Mouse (Mus musculus): ENCODE results near the gene Ccser1.
A peak's percentile ranks its signal among the peaks of the same experiment; 100 is the strongest.

The Ccser1 gene

GRCm38 (mm10) chr6:61687002-61687401 is 506.9 kb downstream of the Ccser1 start:
- peak; percentile 20 for DNase-seq (ENCODE audit: low spot score)

- no peak for DNase-seq (ENCODE audit: low spot score)
Observed at GRCm38 (mm10) chr6:61703003-61703402, 522.9 kb downstream of the Ccser1 start.

- no peak for DNase-seq (ENCODE audit: low spot score)
Observed at GRCm38 (mm10) chr6:61721220-61721619, 541.1 kb downstream of the Ccser1 start.

GRCm38 (mm10) chr6:61729065-61729464 is 548.9 kb downstream of the Ccser1 start:
- no peak for DNase-seq (ENCODE audit: low spot score)

- no peak for DNase-seq (ENCODE audit: low spot score)
Observed at GRCm38 (mm10) chr6:61730088-61730880, 550.2 kb downstream of the Ccser1 start.

GRCm38 (mm10) chr6:61746346-61746745 is 566.2 kb downstream of the Ccser1 start:
- DNase-seq (ENCODE audit: low spot score): no peak

GRCm38 (mm10) chr6:61762135-61762534 is 582.0 kb downstream of the Ccser1 start:
- DNase-seq (ENCODE audit: low spot score): no peak

- no peak for DNase-seq (ENCODE audit: low spot score)
Observed at GRCm38 (mm10) chr6:61763379-61763778, 583.3 kb downstream of the Ccser1 start.

- no peak for DNase-seq (ENCODE audit: low spot score)
Observed at GRCm38 (mm10) chr6:61765801-61766200, 585.7 kb downstream of the Ccser1 start.

GRCm38 (mm10) chr6:61767151-61767550 is 587.0 kb downstream of the Ccser1 start:
- no peak for DNase-seq (ENCODE audit: low spot score)

- no peak for DNase-seq (ENCODE audit: low spot score)
Observed at GRCm38 (mm10) chr6:61786706-61787105, 606.6 kb downstream of the Ccser1 start.

- DNase-seq (ENCODE audit: low spot score): no peak
Observed at GRCm38 (mm10) chr6:61800889-61801288, 620.8 kb downstream of the Ccser1 start.

- DNase-seq (ENCODE audit: low spot score): no peak
Observed at GRCm38 (mm10) chr6:61805481-61805880, 625.4 kb downstream of the Ccser1 start.

- DNase-seq (ENCODE audit: low spot score): no peak
Observed at GRCm38 (mm10) chr6:61817716-61818115, 637.6 kb downstream of the Ccser1 start.

- no peak for DNase-seq (ENCODE audit: low spot score)
Observed at GRCm38 (mm10) chr6:61876302-61876701, 696.2 kb downstream of the Ccser1 start.

GRCm38 (mm10) chr6:61898238-61898637 is 718.1 kb downstream of the Ccser1 start:
- no peak for DNase-seq (ENCODE audit: low spot score)

- DNase-seq (ENCODE audit: low spot score): peak; percentile 7
Observed at GRCm38 (mm10) chr6:61902715-61903114, 722.6 kb downstream of the Ccser1 start.

GRCm38 (mm10) chr6:61912896-61913295 is 732.8 kb downstream of the Ccser1 start:
- DNase-seq (ENCODE audit: low spot score): no peak

GRCm38 (mm10) chr6:61931622-61932021 is 751.5 kb downstream of the Ccser1 start:
- DNase-seq (ENCODE audit: low spot score): no peak

GRCm38 (mm10) chr6:61936656-61937055 is 756.5 kb downstream of the Ccser1 start:
- DNase-seq (ENCODE audit: low spot score): no peak

- DNase-seq (ENCODE audit: low spot score): no peak
Observed at GRCm38 (mm10) chr6:61939236-61939635, 759.1 kb downstream of the Ccser1 start.

- DNase-seq (ENCODE audit: low spot score): no peak
Observed at GRCm38 (mm10) chr6:61953703-61954102, 773.6 kb downstream of the Ccser1 start.

- peak; percentile 2 for DNase-seq (ENCODE audit: low spot score)
Observed at GRCm38 (mm10) chr6:61976878-61977277, 796.8 kb downstream of the Ccser1 start.

- DNase-seq (ENCODE audit: low spot score): no peak
Observed at GRCm38 (mm10) chr6:61978379-61978778, 798.3 kb downstream of the Ccser1 start.

Measured in urinary bladder, postnatal 14 days (tissue).